Mouse (Mus musculus): ENCODE measurements around the gene Atp6v1c2. TPM values are rescaled to one million over a fixed set of nuclear protein-coding genes. Genes with fewer than 3 reads are reported as not detected.

Gene Atp6v1c2
- polyA plus RNA-seq, 1 experiment from 2014 or later, result 16.3 TPM

DNA sequence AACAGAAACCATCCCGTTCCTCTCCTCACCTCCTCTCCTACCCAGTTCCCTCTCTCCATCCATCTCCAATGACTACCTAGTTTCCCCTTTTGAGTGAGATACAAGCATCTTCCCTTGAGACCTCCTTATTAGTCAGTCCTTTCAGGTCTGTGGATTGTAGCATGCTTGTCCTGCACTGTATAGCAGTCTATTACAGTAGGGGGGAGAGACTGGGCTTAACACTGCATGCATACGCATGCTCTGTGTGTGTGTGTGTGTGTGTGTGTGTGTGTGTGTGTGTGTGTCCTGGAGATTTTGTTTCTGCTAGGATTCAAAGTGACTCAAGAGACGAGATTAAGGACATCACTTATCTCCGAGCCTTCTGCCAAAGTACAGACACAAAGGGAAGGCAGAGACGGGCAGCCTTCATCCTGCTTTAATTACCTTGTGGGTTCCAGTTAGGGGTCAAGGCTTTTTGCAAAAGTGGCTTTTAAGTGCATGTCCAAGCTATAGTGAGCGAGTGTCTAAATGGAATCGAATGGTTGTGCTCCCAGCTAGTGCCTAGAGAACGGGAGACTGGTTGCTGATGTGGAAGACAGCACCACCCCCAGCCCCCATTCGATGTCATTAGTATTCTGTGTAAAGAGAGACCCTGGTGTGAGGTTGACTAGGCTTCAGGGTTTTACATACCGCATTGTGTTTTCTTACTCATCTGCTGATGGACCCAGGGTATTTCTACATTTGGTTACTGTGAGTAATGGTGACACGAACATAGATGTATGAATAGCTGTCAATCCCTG, 93.4 kb downstream of the Atp6v1c2 start:
- WGBS, result 44% methylated on average over 11 of the region's 11 CpGs
- Histone ChIP-seq H3K27me3 (ENCODE audit: control insufficient read depth, insufficient read depth, low read length) (no peaks in the 10 kb centered on the region), H3K27ac (replicated peaks) (no peak overlapping the region), H3K4me1 (replicated peaks; ENCODE audit: control insufficient read depth, insufficient read depth) (no peaks in the 10 kb centered on the region), H3K4me3 (ENCODE audit: low read depth, low read length) (no peak overlapping the region), H3K36me3 (ENCODE audit: control insufficient read depth, insufficient read depth, low read length) (no peaks in the 10 kb centered on the region), H3K9me3 (ENCODE audit: control insufficient read depth, low read length) (no peaks in the 10 kb centered on the region), H3K9ac (ENCODE audit: low read length) (no peak overlapping the region), H3K4me2 (replicated peaks; ENCODE audit: low read depth) (no peak overlapping the region)
- no peak for ATAC-seq (ENCODE audit: low FRiP score, low TSS enrichment)
- no peak for DNase-seq (ENCODE audit: low spot score)
- TF ChIP-seq EP300 (optimal IDR thresholded peaks at IDR 0.05) (no peak), CTCF (IDR thresholded peaks at IDR 0.05; ENCODE audit: low read depth) (no peak)

Small RNA genes lying within 50 kb of the gene (microRNA-seq; reads per million reads assigned to microRNA genes)
- 8.0 reads per million, percentile 13 among the genes with 10 or more reads in this experiment for gene Mir3066

Other genes with a start within 250 kb of the Atp6v1c2 start
- 0.59 and 0.70 TPM in 2 replicates for gene Kcnf1, start 152.5 kb downstream of the Atp6v1c2 start, polyA plus RNA-seq (2015; fragmentation: Nextera tagmentation; extraction: Ambion mirVana)
- 353 and 375 TPM in 2 replicates for gene Pdia6, start 62.8 kb downstream of the Atp6v1c2 start, polyA plus RNA-seq (2015; fragmentation: Nextera tagmentation; extraction: Ambion mirVana)
- gene Nol10, start 19.1 kb upstream of the Atp6v1c2 start, polyA plus RNA-seq (2015; fragmentation: Nextera tagmentation; extraction: Ambion mirVana), result 7.3 and 8.2 TPM in 2 replicates
- 67.7 and 70.4 TPM in 2 replicates for gene Odc1, start 215.4 kb upstream of the Atp6v1c2 start, polyA plus RNA-seq (2015; fragmentation: Nextera tagmentation; extraction: Ambion mirVana)

Measured in stomach, postnatal 0 days (tissue).